ENCODE assay signal across 25 mouse cellular contexts in the genomic region with DNA sequence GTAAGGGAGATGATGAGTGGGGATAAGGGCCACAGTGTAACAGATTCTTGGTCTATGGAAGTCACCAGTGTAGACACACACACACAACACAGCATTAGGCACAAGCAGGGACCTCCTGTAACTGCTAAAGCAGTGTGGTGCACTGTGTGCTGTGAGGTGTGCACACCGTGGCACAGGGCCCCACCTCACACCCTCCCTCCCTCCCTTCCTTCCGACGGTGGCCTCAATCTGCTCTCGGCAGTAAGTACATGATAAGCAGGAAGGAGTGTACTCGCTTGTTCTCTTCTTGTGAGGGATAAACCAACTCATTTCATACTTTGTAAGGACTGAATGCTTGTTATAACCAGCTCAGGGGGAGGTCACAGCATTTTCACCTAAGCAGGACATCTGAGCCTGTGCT.
DNase-seq lines count a peak whose midpoint lies in the region; ATAC-seq and TF ChIP-seq lines count a peak whose summit lies in the region.
"Had no signal": no experiment of that assay in that cellular context is flagged by ENCODE, and none has a peak within 500 bp of the region (broad histone marks: within the 10 kb centered on the region; RNA-seq: fewer than 3 reads in every experiment).

No protein-coding gene starts in this region.

- H3K27ac ChIP-seq in intestine, postnatal 0 days (ENCODE audit: low read depth, low read length): 0 out of 2 replicates have a peak overlapping the region, but pooled peaks have one; percentile 15
- H3K27ac ChIP-seq in liver, embryonic 14.5 days: no peak overlapping the region
- no peak overlapping the region for H3K27ac ChIP-seq in hindbrain, embryonic 16.5 days (ENCODE audit: low read depth, low read length)
- H3K27ac ChIP-seq in midbrain, embryonic 14.5 days (replicated peaks; ENCODE audit: low read depth, low read length): no peak overlapping the region
- H3K27ac ChIP-seq: embryonic facial prominence, embryonic 10.5 days; forebrain, embryonic 12.5 days; hindbrain, embryonic 10.5 days; hindbrain, postnatal 0 days; kidney, embryonic 15.5 days; midbrain, embryonic 12.5 days had no signal

- TF ChIP-seq CTCF in intestine, postnatal 0 days (IDR thresholded peaks at IDR 0.05; ENCODE audit: low read depth): no peak
- no peak for TF ChIP-seq CTCF in liver, embryonic 14.5 days (IDR thresholded peaks at IDR 0.05; ENCODE audit: low read depth)

- WGBS in intestine, postnatal 0 days: 24% methylated on average over 5 of the region's 5 CpGs
- WGBS in liver, embryonic 14.5 days (ENCODE audit: insufficient replicate concordance): 16% methylated on average over 5 of the region's 5 CpGs
- 85% methylated on average over 5 of the region's 5 CpGs for WGBS in hindbrain, embryonic 16.5 days
- 79% methylated on average over 5 of the region's 5 CpGs for WGBS in midbrain, embryonic 14.5 days

- no peaks in the 10 kb centered on the region for H3K4me1 ChIP-seq in intestine, postnatal 0 days (replicated peaks; ENCODE audit: control insufficient read depth, insufficient read depth, low read length)
- H3K4me1 ChIP-seq in liver, embryonic 14.5 days (replicated peaks; ENCODE audit: control insufficient read depth in 2 of 2, insufficient read depth in 2 of 2, low read length in 1 of 2): peaks cover 8 to 11% of the 10 kb centered on the region in 2 experiments
- H3K4me1 ChIP-seq in hindbrain, embryonic 16.5 days (ENCODE audit: control insufficient read depth, insufficient read depth, low read depth, low read length): no peaks in the 10 kb centered on the region
- H3K4me1 ChIP-seq in midbrain, embryonic 14.5 days (ENCODE audit: control insufficient read depth, insufficient read depth, low read length): no peaks in the 10 kb centered on the region
- H3K4me1 ChIP-seq: embryonic facial prominence, embryonic 10.5 days; forebrain, embryonic 12.5 days; hindbrain, embryonic 10.5 days; kidney, embryonic 15.5 days; midbrain, embryonic 12.5 days had no signal

- no peak for ATAC-seq in intestine, postnatal 0 days
- ATAC-seq in liver, embryonic 14.5 days (ENCODE audit: insufficient read depth): peak; percentile 88
- peak; percentile 79 for ATAC-seq in megakaryocyte-erythroid progenitor cell, adult 5-6 weeks (replicated peaks; ENCODE audit: low FRiP score, low TSS enrichment, poor library complexity, severe bottlenecking)
- no peak for ATAC-seq in hindbrain, embryonic 16.5 days
- no peak for ATAC-seq in midbrain, embryonic 14.5 days (ENCODE audit: low FRiP score, low TSS enrichment)
- ATAC-seq: forebrain, postnatal 0 days; hindbrain, postnatal 0 days; Patski had no signal

- no peaks in the 10 kb centered on the region for H3K9me3 ChIP-seq in intestine, postnatal 0 days (ENCODE audit: control insufficient read depth)
- no peaks in the 10 kb centered on the region for H3K9me3 ChIP-seq in liver, embryonic 14.5 days (ENCODE audit: control insufficient read depth, low read length)
- no peaks in the 10 kb centered on the region for H3K9me3 ChIP-seq in hindbrain, embryonic 16.5 days (ENCODE audit: control insufficient read depth, low read length)
- H3K9me3 ChIP-seq in midbrain, embryonic 14.5 days (ENCODE audit: control insufficient read depth, low read length): no peaks in the 10 kb centered on the region
- H3K9me3 ChIP-seq: embryonic facial prominence, embryonic 10.5 days; embryonic facial prominence, embryonic 15.5 days; forebrain, embryonic 12.5 days; hindbrain, embryonic 10.5 days; kidney, embryonic 15.5 days; midbrain, embryonic 12.5 days had no signal

- H3K36me3 ChIP-seq in intestine, postnatal 0 days (ENCODE audit: control insufficient read depth, insufficient read depth): peaks cover 80% of the 10 kb centered on the region
- H3K36me3 ChIP-seq in liver, embryonic 14.5 days (replicated peaks; ENCODE audit: control insufficient read depth, insufficient read depth, low read depth): peaks cover 65% of the 10 kb centered on the region
- H3K36me3 ChIP-seq in hindbrain, embryonic 16.5 days (ENCODE audit: control insufficient read depth, insufficient read depth, low read length): peaks cover 35% of the 10 kb centered on the region
- peaks cover 73% of the 10 kb centered on the region for H3K36me3 ChIP-seq in midbrain, embryonic 14.5 days (ENCODE audit: control insufficient read depth, insufficient read depth, low read length)

- DNase-seq in c-Kit-positive CD71-positive TER-119-positive erythroid progenitor cells, embryonic 14.5 days (ENCODE audit: low spot score): peak; percentile 40
- peak in 2 of 3 experiments; percentile 18 to 19 for DNase-seq in liver, embryonic 14.5 days (ENCODE audit: low read depth in 3 of 3, low spot score in 3 of 3)
- no peak for DNase-seq in midbrain, embryonic 14.5 days
- no peak for DNase-seq in layer of hippocampus, postnatal 10 days (ENCODE audit: low spot score in 2 of 2)
- DNase-seq: adrenal gland, postnatal 10 days; cerebellum, adult 11-12 months; cerebellum, postnatal 14 days; forebrain, postnatal 0 days; gastrocnemius, postnatal 10 days; kidney, adult 11 months; kidney, postnatal 25 days; left cerebral cortex, postnatal 4 days; lung, embryonic 14.5 days had no signal

- TF ChIP-seq EP300 in liver, embryonic 14.5 days (IDR thresholded peaks at IDR 0.05; ENCODE audit: low read depth): no peak

- no peak overlapping the region for H3K4me2 ChIP-seq in intestine, postnatal 0 days (replicated peaks; ENCODE audit: low read depth)
- peak overlapping the region; percentile 21; the same call in 1 of the 2 replicates for H3K4me2 ChIP-seq in liver, embryonic 14.5 days (ENCODE audit: low read depth)
- H3K4me2 ChIP-seq in hindbrain, embryonic 16.5 days (ENCODE audit: low read length): no peak overlapping the region
- no peak overlapping the region for H3K4me2 ChIP-seq in midbrain, embryonic 14.5 days (ENCODE audit: low read length)
- H3K4me2 ChIP-seq: embryonic facial prominence, embryonic 15.5 days; forebrain, embryonic 12.5 days; heart, embryonic 11.5 days; kidney, embryonic 15.5 days; lung, embryonic 14.5 days; midbrain, embryonic 12.5 days had no signal

- no peaks in the 10 kb centered on the region for H3K27me3 ChIP-seq in intestine, postnatal 0 days (replicated peaks; ENCODE audit: control insufficient read depth, insufficient read depth, low read length)
- no peaks in the 10 kb centered on the region for H3K27me3 ChIP-seq in liver, embryonic 14.5 days (ENCODE audit: control insufficient read depth, insufficient read depth, low read length)
- H3K27me3 ChIP-seq in hindbrain, embryonic 16.5 days (replicated peaks; ENCODE audit: control insufficient read depth, insufficient read depth, low read length): no peaks in the 10 kb centered on the region
- no peaks in the 10 kb centered on the region for H3K27me3 ChIP-seq in midbrain, embryonic 14.5 days (ENCODE audit: control insufficient read depth, insufficient read depth, low read length)
- H3K27me3 ChIP-seq: embryonic facial prominence, embryonic 15.5 days; forebrain, embryonic 12.5 days; kidney, embryonic 15.5 days; midbrain, embryonic 12.5 days; Patski had no signal

- H3K9ac ChIP-seq in intestine, postnatal 0 days (ENCODE audit: low read depth, low read length): no peak overlapping the region
- no peak overlapping the region for H3K9ac ChIP-seq in liver, embryonic 14.5 days (replicated peaks)
- no peak overlapping the region for H3K9ac ChIP-seq in hindbrain, embryonic 16.5 days (ENCODE audit: low read depth, low read length)
- no peak overlapping the region for H3K9ac ChIP-seq in midbrain, embryonic 14.5 days (replicated peaks; ENCODE audit: low read length)
- H3K9ac ChIP-seq: embryonic facial prominence, embryonic 15.5 days; forebrain, embryonic 12.5 days; forebrain, postnatal 0 days; kidney, embryonic 15.5 days; lung, embryonic 14.5 days; midbrain, embryonic 12.5 days had no signal

- H3K4me3 ChIP-seq in intestine, postnatal 0 days (ENCODE audit: low read depth, low read length): no peak overlapping the region
- no peak overlapping the region for H3K4me3 ChIP-seq in liver, embryonic 14.5 days (ENCODE audit: insufficient read depth in 1 of 2, low read depth in 2 of 2, low read length in 2 of 2)
- no peak overlapping the region for H3K4me3 ChIP-seq in hindbrain, embryonic 16.5 days (ENCODE audit: low read length)
- no peak overlapping the region for H3K4me3 ChIP-seq in midbrain, embryonic 14.5 days (replicated peaks; ENCODE audit: low read depth, low read length)
- H3K4me3 ChIP-seq: embryonic facial prominence, embryonic 10.5 days; embryonic facial prominence, embryonic 15.5 days; forebrain, embryonic 12.5 days; hindbrain, embryonic 10.5 days; kidney, embryonic 15.5 days; midbrain, embryonic 12.5 days had no signal

Comparison
In these comparisons a context has a peak if more than half of its experiments do, and no peak if none do; other contexts are left out.
1. DNase-seq: peak in c-Kit-positive CD71-positive TER-119-positive erythroid progenitor cells, embryonic 14.5 days (single experiment) and liver, embryonic 14.5 days (2 of 3); none in midbrain, embryonic 14.5 days (single experiment) and layer of hippocampus, postnatal 10 days (0 of 2).
2. ATAC-seq: peak in liver, embryonic 14.5 days (single experiment) and megakaryocyte-erythroid progenitor cell, adult 5-6 weeks (single experiment); none in intestine, postnatal 0 days (single experiment), hindbrain, embryonic 16.5 days (single experiment) and midbrain, embryonic 14.5 days (single experiment).